Mouse (Mus musculus) left cerebral cortex, postnatal 36 days (tissue): Measurements from ENCODE around the gene Cd69. TPM values are rescaled to one million over a fixed set of nuclear protein-coding genes. Genes with fewer than 3 reads are reported as not detected.

Experiments
- DNase-seq, 2 experiments: peaks; one replicate each; pipeline ENCODE4 v3.0.0; 2021 to 2022; ENCODE audit warnings: low spot score in 2 of 2, mixed read lengths in 1 of 2
- intact Hi-C: fragments of 180-260 bp; cut with DNase I; formaldehyde crosslinking; loops from one replicate; pipeline ENCODE4 v1.15.1; 2025
- total RNA-seq, 2 experiments: library from RNA; stranded (reverse); gene quantifications; 2 replicates each; pipeline ENCODE4 v1.2.3; 2021

Cd69 gene
- not detected for total RNA-seq

DNA sequence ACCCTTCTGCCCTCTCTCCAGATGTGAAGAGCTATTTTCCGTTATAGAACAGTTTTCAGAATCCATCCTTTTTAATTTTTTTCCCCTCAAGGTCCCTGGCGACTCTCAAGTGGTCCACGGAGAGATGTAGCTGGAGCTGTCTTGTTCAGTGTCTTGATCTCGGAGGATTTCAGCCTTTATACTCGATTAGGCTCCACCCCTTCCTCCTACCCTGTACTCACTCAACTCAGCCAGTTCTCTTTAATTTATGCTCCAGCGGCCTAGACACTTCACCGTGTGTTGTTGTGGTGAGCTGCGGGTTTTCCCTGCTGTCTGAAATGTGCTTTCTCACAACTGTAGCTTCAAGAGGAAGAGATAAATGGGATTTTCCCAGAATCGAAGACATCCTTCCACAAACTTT, at the start of gene Cd69:
TSS of gene Cd69 (minus strand) at position 217 of the 400 bp plus-strand sequence.
- intact Hi-C loops = no loop called here
- no peak for DNase-seq

DNA sequence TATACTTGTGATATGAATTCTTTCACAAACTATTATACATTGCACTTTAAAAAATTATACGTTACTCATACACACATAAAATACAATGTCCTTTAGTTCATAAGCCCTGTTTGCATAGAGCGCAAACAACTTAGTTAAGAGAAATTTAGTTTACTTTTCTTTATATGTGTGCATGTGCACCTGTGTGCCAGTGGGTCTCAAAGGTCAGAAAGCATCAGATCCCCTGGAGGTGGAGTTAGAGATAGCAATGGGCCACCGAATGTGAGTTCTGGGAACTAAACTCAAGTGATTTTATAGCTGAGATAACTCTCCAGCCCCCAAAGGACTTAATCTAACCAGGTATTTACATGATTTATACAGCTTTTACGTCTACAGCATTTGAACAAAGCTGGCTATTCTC, 44.1 kb upstream of the Cd69 start:
- intact Hi-C loops = no loop called here

DNA sequence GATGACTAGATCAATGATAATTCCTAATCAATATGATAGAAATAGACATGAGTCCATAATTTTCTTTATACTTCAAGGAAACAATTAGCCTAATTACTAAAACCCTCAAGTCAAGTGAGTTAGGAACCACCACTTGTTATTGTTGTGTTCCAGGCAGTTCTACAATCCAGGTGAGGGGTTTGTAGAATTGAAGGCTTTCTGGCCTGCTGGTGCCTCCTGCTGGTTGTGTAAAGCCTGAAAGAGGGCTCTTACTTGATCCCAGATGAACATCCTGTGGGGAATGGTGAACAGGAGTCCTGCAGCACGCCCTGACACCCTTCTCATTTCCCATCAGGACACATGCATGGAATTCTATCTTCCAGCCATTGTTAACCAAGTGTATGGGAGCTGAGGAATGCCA, 43.2 kb upstream of the Cd69 start:
- intact Hi-C loops = no loop called here
- no peak for DNase-seq

More for the DNA sequence above, 44.1 kb upstream of the Cd69 start:
- no peak for DNase-seq

DNA sequence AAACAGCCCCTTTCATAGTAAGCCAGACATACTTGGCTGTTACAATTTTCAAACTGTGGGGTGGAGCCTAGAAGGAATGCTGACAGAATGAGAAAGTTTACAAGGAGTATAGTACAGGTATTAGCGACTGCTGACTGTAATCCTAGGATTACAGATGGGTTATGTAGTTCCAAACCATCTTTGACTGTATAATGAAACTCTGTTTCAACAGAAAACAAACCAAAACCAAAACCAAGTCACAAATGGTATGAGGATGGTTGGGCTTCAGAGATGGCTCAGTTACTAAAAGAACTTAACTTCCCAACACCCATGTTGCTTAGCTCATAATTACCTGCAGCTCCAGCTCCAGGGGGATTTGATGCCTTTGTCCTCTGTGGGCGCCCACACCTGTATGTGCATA, 41.2 kb upstream of the Cd69 start:
- intact Hi-C loops = no loop called here
- no peak for DNase-seq

DNA sequence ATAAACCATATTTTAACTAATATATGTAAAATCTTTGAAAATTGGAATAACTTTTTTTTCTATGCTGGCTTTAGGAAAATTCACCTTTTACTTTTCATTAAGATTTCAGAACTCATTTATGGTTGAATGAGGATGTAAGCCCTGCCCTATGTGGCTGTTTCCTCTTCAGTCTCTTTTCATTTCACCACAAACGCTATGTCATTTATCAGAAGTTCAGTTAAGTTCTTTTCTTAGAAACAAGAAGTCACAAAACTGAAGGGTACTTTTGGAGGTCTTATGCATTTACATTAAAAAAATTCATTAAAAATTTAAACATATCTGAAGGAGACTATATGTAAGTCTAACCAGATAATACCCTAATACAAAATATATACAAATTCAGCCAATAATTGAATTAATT, 40.5 kb upstream of the Cd69 start:
- intact Hi-C loops = no loop called here
- DNase-seq = no peak

DNA sequence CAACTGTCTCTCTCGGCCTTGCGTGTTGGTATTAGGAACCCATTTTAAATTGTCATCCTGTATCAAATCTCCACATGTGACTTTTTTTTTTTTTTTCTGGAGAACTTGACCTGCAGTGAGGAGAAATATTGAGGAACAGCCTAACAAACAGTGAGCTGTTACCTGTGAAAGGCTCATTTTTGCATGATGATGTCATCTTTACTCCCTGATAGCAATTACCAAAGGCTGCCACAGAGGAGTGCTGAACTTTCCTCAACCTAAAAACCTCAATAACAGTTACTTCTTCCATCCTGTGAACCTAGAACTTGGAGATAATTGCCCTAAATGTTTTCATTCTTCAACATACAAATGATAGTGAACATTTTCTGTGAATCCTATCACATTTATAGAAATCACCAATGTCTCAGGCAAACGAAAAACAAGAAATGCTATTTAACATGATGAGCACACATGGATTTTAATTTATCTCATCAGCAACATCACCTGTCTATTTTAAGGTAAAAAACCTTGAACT, 39.5 kb upstream of the Cd69 start:
- intact Hi-C loops = no loop called here

DNA sequence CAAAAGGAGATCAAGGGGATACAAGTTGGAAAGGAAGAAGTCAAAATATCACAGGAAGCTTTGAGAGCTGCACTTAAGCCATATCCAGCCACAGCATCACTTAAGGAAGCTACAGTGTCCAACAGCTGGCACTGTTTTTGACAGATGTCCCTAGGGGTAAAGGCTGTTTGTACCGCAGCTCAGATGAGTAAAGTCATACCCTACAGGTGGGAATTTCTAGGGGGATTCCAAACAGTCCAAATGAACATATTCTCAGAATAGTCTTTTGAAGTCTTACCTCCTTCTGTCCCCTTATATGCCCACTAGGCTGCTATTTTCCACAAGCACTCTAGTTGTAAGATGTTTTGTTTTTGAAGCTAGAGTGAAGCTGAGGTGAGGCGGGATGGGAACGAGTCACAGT, 37.3 kb upstream of the Cd69 start:
- intact Hi-C loops = no loop called here
- DNase-seq = no peak

More for the DNA sequence above, 39.5 kb upstream of the Cd69 start:
- DNase-seq = no peak

DNA sequence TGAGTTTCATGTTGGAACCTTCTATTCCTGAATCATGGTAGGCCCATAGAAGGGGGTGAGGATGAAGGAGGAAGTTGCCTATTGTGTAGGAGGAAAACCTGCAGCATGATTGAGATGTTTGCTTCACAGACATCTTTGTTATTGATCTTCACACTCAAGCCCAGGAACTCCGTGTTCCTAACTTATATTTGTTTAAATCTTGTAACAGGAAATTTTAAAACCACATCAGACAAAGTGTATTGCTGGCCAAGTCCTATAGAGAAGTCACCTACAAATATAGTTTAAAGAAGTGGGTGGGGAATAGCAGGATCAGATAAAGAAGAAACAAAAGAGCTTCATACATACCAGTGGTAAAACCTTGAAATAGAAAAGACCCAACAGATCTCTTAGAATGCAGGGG, 28.9 kb upstream of the Cd69 start:
- no peak for DNase-seq
- intact Hi-C loops = no loop called here

DNA sequence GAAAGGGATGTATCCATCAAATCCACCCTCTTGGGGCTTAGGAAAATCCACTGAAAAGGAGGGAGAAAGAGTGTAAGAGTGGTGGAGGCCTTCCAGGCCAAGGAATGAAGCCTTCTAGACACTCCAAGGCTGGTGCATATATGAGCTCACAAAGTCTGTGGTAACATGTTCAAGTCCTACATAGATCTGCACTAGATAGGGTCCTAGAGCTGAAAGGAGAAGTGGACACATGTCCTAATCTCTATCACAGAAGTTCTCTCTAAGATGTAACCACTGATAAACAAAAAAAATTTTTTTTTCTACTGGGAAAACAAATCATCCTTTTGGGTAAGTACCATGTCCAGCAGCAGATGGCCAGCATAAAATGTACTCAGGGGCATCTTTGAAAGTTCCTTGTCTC, 13.5 kb upstream of the Cd69 start:
- intact Hi-C loops = no loop called here
- no peak for DNase-seq

DNA sequence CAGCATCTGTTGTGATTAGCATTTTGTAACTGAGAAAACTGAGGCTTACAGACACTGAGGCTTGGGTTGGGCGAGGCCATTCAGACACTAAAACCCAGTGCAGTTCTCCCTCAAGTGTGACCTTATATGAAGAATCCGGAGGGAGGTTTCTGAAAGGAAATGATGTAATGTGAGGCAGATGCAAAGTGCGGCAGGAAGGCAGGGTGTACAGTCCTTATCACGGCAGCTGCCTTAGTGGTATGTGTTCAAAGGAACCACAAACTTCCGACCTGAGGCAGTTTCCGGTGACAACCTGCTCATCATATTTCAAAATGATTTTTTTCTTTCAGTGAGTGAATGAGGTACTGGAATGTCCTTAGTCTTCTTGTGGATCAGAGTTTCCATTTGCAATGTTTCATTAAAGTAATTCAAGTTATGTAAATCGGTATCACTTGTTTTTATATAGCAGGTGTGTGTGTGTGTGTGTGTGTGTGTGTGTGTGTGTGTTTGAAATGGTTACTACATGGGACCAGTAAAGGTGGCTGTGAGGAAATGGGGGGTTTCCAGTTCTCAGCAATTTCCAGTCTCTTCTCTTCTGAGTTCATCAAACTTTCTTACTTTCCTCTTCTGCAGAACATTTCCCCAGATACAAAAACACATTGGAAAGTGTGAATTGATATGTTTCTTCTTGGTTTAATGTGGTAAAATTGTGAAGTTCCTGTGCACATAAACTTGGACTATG, 9.3 kb upstream of the Cd69 start:
- intact Hi-C loops = no loop called here
- no peak for DNase-seq

DNA sequence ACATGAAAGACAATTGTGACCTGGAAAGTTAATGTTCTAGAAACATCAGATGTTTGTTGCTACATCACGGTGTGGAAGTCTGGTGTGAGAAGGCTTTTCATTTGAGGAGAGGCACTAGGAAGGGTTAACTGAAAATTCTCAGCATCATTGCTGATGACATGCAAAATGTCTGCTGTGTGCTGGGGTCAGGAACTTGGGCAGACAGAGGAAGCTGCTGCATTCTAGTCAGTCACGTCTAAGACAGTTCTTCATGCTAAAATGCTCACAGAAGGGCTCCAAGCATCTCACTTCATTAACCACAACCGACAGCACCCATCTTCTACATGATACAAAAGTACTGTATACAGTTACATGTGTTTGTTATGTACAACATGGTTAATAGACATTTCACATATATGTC, 8.0 kb upstream of the Cd69 start:
- intact Hi-C loops = no loop called here
- DNase-seq = no peak

DNA sequence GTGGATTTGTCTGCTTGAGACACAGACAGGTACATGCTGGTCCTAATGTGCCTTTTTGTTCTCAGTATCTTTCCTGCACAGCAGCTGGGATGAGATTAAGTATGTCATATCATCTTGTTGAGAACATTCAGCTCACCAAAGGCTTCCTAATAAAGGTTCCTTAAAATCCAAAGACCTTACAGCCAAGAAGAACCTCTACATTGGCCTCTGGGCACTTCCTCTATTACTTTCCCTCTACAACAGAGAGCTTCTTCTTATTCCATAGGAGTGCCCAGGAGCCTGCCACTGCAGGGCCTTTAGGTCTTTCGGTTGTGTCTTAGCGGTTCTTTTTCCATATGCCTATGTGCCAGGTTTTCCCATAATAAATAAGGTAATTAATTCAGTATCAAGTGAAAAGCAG, 1.2 kb upstream of the Cd69 start:
- DNase-seq = no peak
- intact Hi-C loops = no loop called here

DNA sequence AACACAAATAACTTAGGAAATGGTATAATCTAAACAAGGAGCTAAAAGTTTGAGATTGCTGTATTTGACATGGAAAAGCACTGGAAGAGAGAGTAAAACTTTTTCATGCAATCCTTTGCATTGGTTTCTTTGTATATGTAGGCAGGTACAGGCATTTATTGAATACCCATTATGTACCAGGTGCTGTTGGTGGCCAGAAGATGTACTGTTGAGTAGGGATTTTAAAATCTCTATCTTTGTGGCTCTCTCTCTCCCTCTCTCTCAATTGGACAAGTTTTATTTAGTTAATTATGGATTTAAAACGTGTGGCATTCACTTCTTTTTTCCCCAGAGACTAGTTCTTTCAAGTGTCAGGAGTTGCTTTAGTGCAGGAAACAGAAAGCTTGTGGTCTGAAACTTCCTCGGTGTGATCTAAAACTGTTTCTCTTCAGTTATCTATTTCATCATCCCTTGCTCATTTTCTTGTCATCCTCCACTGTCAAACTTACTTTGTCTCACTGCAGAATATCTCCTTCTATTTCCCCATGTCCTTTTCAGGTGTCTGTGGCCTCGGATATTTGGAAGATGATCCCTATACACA, 478 bp upstream of the Cd69 start:
- no peak for DNase-seq
- intact Hi-C loops = no loop called here

DNA sequence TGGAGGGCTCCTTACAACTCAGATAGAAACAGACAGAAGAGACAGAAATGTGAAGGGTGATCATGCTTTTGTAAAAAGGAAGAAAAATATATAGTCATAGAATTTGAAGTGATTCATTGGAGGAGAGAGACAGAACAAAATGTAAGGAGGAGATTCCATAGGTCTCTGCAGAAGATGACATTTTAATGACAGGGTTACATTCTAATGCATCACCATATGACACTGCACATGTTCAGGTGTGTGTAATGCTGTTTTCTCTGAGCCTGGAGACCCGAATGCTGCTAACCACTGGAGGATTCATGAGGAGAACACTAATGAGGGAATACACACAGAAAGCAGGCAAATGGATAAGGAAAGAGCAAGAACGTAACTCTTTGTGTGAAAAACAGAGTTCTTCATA, 760 bp downstream of the Cd69 start:
- DNase-seq = no peak
- intact Hi-C loops = no loop called here

DNA sequence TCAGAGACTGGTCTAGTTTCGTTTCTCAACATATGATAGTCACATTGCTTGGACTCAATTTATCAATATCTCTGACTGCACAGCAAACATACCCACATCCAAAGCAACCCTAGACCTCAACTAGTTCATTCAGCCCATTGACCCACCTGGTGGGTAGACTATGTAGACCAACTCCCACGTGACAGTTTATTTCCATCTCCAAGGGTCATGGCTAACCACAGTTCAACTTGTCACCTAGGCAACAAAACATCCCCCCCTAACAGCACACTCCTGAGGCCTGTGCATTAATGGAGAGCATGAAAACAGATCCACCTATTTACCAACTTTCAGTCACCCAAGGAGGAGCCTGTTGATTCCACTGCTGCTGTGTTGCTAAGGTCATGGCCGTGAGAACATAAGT, 1.6 kb downstream of the Cd69 start:
- DNase-seq = no peak
- intact Hi-C loops = no loop called here

DNA sequence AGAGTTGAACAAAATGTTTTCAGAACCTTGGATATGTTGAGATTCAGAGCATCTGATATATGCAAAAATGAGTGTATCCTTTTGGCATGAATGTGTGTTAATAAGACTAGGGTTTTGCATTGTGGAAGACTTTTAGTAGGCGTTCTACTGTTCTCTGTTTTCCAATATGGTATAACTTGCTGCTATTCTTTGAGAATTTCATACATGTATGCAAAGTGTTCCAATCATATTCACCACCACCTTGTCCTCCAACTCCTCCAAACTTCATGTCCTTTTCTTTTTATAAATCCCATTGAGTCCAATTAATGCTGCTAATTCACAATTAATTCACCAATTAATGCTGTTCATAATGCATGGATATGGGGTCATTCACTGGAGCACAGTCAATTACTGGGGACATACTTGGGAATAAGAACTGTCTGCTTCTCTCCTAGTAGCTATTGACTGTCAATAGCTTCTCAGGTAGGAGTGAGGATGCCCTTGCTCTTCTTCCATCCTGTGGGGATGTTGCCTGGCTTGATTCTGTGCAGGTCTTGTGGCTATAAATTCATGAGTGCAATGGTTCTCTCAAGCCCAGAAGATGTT, 8.7 kb downstream of the Cd69 start:
- intact Hi-C loops = no loop called here
- DNase-seq = no peak

DNA sequence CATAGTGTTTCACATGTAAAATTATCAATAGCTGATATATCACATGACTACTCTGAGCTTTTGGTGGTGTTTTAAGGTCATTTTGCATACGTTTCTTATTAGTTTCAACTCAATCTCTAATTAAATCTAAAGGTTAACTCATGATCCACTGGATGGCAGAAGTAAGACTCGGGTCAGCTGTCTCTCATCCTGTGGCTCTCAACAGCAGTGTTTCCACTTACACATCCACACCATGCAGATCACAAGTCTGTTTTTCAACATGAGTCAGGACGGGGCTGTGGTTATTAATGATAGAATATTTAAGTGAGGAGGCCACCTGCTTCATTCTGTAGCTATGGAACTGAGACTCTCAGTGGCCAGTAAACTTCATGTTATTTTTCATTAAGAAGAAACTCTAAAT, 9.4 kb downstream of the Cd69 start:
- DNase-seq = no peak
- intact Hi-C loops = no loop called here

DNA sequence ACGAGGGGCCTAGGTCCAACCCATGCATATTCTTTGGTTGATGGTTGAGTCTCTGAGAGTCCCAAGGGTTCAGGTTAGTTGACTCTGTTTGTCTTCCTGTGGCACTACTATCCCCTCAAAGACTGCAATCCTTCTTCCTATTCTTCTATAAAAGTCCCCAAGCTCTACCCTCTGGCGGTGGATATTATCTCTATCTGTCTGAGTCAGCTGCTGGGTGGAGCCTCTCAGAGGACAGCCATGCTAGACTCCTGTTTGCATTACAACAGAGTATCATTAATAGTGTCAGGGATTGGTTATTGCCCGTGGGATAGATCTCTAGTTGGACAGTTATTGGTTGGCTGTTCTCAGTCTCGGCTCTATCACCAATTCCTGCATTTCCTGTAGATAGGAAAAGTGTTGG, 14.3 kb downstream of the Cd69 start:
- intact Hi-C loops = no loop called here
- DNase-seq = no peak

DNA sequence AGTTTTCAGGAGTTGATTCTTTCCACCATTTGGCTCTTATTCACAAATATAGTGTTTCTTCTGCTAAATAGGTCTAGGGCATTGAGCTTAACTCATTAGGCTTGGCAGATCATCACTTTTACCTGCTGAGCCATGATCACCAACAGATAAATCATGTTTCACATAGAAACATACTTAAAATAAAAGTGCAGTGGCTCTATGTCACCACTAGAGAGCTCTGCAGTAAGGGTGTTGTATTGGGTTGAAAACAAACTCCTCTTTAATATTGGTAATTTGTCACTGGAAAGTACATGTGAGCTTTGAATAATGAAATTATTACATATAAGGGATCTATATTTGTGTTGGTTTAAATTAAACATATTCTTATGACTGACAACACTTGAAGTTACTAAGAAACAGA, 15.2 kb downstream of the Cd69 start:
- intact Hi-C loops = no loop called here
- no peak for DNase-seq

DNA sequence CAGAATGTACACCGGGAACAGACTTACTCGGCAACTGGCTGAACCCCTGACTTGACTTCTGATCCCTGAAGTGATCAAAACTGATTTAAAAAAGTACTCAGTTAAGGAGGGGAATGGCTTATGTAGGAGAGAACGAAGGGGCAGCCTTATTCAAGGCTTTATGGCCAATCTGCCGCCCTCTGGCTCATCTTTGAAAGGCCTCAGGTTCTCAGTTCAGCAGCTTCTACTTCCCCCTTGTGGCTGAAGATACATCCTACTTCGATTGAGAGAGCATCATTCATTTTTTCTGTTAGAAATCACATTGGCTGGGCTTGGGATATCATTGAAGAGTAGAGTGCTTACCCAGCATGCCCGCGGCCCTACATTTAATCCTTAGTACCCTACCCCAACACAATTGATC, 19.2 kb downstream of the Cd69 start:
- intact Hi-C loops = loop anchor here (5.0 kb wide), 2 partner anchors 159 to 404 kb away; no protein-coding TSS in a partner anchor
- no peak for DNase-seq

DNA sequence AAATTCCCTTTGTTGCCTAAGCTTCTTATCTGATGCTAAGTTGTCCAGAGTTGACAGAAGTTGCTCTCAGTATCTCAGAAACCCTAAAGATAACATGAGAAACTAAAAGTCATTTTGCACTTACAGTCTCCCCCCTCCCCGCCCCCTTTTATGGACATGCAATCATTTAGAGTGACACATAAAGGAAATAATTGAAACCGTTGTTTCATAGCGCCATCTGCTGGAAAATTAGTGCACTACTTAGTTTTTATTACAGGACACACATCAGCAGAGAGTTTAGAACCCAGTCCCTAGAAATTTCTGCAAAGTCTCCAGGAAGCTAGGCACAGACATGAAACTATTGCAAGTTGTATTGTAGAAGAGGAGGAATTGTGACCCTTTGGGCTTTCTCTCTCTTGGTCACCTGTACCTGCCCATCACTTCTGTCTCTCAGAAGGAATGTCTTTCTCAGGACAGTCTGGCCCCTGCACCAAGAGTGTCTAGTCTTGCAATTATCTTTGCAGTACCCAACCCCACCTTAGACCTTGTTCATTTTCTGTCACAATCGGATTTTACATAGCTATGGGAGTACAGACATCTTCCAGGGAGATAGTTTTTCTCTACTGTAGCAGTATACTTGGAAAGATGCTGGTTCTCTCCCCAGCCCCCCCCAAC, 20.2 kb downstream of the Cd69 start:
- DNase-seq = no peak
- intact Hi-C loops = loop anchor here (5.0 kb wide), 2 partner anchors 158 to 403 kb away; no protein-coding TSS in a partner anchor
